Mouse (Mus musculus): ENCODE data around the gene Umad1.

DNA sequence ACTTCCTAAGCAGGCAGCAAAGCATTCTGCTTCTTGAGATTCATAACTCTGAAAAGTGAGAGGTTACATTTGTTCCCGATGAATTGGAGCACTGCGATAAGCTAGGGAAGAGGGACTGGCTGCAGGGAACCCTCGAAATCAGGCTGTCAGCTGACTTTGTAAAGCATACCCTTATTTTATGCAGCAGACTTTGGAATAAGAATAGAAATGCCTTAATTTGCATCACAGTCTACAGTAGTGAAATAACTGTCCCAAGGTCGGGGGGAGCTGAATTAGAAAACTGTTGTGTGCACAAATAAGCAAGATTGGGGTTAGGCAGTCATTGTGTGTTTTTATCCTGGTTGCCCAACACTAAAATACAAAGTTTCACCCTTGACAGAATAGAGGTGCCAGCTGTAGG is 94.4 kb downstream of the Umad1 start:
- TF ChIP-seq POLR2A (IDR thresholded peaks at IDR 0.05; ENCODE audit: low read depth, low read length) = no peak
- no peak for TF ChIP-seq CTCF (conservative IDR thresholded peaks at IDR 0.05; ENCODE audit: insufficient read depth, insufficient read length, low read depth, low read length)

Data from kidney, adult 2 months (tissue).